Mouse (Mus musculus) right cerebral cortex, postnatal 14 days (tissue): ENCODE data around the gene Cyp2g1.
"Not testable (repeated sequence)": the region's sequence is repeated elsewhere in the genome, so short reads cannot be mapped to it uniquely, and the experiment has no call there.

Experiments used
- DNase-seq: peaks from one replicate; pipeline ENCODE4 v3.0.0; 2022

Gene Cyp2g1

DNA sequence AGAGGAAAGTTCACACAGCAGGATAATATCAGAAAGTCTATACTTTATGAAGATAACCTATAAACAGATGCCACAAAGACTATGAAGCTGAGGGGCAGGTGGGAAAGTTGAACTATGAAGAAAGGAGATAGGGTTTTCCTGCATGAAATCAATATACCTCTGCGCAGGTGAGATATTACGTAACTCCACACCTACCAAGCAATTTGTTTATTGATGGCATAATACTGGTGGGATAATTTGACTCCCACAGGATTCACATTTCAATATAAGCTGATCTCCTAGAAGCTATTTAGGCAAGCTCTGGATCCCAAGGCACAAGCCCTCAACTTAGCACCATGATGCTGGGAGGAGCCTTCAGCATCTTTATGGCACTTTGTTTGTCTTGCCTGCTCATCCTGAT lies at the start of gene Cyp2g1:
Gene Cyp2g1, plus strand, starts transcription at position 301 of the 400 bp plus-strand sequence.
- no peak for DNase-seq

DNA sequence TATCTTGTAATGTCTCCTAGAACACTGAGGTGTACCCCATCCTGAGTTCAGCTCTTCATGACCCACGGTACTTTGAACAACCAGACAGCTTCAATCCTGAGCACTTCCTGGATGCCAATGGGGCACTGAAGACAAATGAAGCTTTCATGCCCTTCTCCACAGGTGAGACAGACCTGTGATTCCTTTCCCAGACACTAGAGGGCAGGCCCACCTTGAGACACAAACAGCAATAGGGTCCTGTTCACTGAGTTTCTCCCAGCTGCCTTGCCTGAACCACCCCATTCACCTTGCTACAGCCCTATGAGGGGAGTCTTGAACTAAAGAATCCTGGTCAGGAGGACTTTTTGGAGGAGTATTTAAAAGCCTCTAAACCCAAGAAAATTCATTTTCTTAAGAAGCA lies 41.6 kb upstream of the Cyp2g1 start:
- no peak for DNase-seq

DNA sequence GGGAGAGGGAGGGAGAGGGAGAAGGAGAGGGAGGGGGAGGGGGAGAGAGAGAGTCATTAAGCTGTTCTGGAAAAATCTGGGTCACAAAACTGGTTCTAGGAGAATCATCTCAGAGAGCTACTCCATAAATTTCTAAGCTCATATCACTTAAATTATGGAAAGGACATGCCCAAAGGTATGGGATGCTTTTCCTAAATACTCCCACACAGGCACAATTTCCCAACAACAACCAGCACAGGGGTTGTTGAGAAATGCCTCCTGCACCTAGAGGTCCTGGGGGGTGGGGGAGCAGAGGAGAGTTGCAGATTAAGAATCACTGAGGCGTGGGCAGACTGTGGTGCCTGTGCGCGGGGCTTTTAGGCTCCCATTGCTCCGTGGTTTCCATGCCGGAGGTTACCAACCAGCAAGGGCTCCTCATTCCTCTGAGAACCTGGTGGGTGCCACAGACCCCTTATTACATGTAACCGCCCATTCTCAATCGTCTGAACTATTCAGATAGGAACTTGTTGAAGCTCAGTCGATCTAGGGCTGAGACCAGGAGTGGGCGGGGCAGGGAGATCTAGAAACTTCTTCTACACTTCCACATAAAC lies 38.7 kb upstream of the Cyp2g1 start:
- DNase-seq = no peak

DNA sequence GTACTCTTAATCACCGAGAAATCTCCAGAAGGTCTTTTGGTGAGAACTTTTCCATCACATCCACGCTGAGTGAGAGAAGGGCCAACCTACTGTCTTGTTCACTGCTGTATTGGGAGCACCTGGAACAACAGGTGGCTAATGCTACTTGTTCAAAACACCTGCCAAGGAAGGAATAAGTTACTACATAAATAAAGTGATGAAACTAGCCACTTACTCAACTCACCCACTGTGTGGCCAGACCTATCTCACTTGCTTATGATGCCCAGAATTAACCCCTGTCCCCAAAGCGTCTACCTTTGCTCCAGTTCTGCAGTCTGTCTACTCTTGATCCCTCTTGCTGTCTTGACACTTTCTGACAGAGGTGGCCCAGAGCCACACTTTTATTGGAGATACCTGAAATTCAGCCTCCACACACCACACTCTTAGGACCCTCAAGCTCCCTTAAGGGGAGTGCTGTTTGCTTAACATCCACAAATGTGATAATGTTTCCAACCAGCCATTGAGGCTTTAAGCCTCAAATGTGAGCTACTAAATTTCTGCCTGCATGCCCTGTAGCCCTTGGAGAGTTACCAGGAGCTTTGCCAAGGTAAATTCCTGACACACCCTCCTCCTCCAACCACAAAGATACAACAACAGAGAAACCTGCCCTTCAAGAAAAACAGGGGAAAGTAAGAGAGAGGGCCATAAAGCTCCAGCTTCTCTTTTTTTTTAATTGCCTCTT lies 35.7 kb upstream of the Cyp2g1 start:
- no peak for DNase-seq

DNA sequence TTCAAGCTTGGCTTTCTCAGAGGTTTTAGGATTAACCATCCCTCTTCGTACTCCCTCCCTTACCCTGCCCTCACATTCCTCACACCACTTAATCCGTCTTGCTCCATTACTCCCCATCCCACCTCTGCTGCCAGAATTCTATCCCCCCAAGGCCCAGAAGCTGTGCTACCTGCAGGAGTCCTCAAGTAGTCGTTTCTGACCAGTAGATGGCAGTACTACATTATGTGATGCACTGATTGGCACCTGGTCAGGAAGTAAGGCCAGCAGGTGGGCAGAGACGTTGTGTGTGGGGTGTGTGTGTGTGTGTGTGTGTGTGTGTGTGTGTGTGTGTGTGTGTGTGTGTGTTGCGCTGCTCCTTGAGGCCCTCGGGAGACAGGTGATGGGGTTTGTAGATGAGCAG lies 32.8 kb upstream of the Cyp2g1 start:
- no peak for DNase-seq

DNA sequence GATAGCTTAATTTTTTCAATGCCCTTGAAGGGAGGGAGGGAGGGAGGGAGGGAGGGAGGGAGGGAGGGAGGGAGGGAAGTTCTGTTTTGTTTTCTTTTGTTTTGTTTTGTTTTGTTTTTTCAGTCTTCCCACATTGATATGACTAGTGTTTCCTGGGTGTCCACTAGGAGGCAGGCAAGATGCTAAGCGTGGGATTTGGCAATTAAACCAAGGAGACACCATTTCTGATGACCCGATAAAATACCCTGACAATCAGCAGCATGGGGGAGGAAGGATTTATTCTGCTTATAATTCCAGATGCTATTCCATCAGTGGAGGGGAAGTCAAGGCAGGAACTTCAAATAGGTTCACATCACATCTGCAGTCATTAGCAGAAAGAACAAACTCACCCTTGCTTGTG lies 30.9 kb upstream of the Cyp2g1 start:
- DNase-seq = no peak

DNA sequence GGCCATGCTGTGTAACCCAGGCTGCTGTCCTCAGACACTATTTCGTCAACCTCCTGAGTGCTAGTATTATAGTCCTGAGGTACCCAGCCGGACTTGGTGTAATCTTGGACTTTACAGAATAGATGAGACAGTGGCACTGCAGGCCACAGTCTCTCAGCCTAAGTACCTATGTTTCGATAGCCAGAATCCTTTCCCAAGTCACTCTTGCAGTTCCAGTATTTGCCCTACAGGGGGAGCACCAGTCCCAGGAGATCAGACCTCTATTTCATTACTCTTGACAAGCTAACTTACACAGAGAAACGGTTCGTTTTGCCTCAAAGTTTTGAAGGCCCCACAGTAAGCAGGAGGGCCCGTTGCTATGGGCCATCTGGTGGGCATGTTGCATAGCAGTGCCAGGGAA lies 30.2 kb upstream of the Cyp2g1 start:
- DNase-seq = peak; percentile 33

DNA sequence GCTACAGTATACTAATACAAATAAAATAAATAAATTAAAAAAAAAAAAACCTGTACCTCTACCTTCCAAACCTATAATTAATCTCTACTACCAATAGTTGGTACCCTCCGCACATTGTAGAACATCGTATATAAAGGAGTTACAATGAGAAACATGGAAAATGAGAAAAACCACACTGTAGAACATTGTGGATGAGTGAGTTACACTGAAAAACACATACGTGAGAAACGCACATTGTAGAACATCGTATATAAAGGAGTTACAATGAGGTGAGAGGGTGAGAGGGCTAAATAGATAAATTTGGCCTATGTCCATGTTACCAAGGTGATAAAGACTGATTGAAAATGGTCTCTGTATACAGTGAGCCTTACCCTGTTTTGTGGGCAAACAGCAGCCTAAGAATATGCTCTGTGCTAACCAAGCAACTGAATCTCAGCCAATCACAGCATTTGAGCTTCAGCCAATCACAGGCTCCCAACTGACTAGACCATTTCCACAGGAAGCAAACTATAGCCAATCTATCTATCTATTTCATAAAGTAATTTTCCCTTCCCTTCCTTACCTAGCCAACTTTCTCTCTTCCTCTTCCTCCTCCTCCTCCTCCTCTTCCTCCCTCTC lies 28.8 kb upstream of the Cyp2g1 start:
- no peak for DNase-seq

DNA sequence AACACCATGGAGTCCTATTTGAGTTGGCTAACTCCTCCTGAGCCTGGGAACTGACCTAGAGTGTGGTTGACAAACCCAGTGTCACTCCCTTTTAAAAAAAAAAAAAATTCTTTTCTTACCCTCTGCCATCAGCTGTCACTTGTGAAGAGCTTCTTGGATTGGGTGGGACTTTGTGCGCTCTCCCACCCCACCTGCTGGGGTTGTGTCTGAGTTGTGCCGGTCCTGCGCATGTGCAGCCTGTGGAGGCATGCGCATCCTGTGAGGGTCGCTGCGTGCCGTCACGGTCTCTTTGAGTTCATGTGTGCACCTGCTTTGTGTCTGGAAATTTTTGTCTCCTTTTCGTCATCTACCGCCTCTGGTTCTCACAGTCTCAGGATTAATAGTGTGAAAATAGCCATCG lies 28.2 kb upstream of the Cyp2g1 start:
- DNase-seq = peak; percentile 42

DNA sequence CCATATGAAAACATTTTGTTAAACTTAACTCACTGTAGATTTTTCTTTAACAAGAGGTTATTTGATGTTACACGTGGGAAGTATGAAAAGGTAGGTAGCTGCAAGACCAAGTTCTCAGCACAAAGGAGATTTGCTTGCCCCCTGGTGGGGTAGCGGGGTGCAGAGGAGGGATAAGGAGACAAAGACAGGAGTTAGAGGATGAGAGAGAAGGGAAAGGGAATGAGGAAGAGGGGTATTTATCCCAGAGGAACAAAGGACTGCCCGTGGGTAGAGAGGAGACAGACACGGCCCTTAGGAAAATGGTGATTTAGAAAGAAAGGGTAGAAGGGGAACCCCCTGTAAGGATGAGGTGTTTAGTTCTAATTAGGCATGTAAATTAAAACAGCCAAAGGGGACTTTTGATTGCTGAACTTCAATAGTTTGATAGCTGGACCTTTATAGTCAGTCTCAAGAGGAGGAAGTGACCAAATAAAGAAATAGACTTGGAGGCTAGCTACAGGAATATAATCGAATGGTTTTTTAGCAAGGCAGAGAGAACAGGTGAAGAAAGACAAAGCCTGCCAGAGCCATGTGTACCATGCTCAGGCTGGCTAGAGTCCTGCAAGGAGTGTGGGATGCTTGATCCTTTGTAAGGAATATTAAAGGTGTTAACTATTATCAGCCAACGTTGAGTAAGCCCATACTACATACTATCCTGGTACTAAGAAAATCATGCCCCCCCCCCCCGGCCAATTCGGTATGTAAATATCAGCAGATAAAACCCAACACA lies 27.5 kb upstream of the Cyp2g1 start:
- no peak for DNase-seq

DNA sequence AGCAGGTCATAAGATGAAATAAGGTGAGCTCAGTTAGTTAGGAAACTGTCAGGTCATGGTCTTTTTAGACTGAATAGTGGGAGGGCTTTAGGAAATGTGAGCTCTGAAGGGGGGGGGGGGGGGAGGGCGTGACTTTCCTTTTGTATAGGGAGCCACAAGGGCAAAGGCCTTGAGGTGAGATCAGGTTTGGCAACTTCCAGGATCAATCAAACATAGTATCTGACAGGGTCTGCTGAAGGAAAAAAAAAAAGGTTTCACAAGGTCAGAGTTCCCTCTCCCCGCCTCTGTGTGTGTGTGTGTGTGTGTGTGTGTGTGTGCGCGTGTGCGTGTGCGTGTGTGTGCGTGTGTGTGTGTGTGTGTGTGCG lies 26.9 kb upstream of the Cyp2g1 start:
- no peak for DNase-seq

DNA sequence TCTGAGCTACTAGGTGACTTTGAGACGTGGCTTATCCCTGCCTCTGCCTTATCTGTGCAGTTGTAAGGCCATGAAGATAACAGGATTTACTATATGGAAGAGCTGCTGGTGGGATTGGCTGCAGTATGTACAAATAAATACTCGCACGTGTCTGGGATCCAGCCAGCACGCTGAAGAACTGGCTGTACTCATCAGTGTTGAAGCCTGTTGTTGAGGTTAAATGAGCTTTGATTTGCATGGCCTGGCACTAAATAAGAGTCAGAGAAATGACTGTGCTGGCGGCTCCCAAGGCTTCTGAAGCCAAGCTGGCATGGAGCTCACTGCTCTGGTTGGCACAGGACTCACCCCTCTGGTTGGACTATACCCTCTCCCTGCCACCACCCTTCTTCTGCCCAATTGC lies 25.5 kb upstream of the Cyp2g1 start:
- DNase-seq = no peak

DNA sequence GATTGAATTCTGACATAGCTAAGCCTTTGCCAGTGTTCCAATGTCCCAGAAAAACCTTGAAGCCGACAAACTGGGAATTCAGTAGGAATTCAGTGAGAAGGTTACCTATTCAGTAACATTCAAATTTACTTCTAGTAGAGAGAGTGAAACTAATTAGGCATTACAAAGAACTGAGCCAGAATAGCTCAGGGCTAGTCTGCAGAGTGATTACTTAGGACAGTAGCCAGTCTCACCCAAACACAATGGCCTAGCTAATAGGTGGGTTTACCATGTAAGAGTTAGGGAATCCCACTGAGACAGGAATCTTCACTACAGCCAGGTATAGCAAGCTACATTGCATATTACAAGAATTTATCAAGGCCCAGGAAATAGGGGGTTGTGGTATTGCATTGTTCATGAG lies 22.7 kb upstream of the Cyp2g1 start:
- DNase-seq = not testable (repeated sequence)

DNA sequence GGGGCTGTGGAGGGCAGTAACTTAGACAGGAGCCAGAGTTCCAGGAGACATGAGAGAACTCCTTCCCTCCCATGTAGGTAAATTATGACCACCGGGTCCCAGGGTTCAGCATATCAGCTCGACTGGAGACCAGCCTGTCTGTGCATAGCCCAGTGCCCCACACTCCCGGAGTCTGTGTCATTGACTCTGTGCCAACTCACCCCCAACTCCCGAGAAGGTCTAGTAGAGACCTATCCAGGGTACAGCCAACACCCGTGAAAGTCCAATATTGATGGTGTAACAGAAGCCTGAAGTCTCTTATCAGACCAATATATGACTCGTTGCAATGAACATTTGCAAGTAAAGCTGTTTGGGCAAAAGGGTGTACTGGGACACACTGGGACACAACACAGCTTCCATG lies 18.7 kb upstream of the Cyp2g1 start:
- no peak for DNase-seq

DNA sequence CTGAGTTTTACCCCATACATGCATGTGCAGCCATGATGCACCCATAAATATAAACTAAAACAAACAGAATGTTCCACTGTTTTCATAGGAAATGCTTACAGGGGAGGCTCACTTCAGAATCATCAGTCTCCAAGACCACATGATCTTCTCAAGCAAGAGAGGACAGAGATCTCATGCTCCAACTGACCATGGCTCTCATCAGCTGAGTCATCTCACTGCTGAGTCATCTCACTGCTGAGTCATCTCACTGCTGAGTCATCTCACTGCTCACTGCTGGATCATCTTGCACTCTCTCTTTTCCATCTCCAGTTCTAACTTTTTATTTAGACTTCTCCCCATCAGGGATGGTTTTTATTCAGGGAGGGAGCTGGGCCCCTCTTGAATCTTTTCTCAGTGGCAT lies 8.6 kb upstream of the Cyp2g1 start:
- no peak for DNase-seq

DNA sequence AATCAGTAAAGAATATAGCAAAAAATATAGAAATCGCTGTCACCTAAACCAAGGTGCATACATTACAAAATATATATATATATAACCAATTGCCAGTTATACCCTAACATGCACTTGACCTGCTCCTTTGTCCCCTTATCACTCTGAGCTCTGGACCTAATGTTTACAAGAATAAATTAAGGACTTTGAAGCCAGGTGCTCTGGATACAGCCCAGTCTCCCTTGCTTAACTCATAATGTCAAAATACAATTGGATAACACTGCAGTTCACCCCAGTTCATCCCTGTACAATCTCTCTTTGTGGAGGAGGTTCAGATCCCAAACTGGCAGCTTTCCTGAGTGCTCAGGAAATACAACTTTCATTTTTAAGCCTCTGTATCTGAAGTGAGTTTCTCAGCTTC lies 7.7 kb upstream of the Cyp2g1 start:
- DNase-seq = no peak

DNA sequence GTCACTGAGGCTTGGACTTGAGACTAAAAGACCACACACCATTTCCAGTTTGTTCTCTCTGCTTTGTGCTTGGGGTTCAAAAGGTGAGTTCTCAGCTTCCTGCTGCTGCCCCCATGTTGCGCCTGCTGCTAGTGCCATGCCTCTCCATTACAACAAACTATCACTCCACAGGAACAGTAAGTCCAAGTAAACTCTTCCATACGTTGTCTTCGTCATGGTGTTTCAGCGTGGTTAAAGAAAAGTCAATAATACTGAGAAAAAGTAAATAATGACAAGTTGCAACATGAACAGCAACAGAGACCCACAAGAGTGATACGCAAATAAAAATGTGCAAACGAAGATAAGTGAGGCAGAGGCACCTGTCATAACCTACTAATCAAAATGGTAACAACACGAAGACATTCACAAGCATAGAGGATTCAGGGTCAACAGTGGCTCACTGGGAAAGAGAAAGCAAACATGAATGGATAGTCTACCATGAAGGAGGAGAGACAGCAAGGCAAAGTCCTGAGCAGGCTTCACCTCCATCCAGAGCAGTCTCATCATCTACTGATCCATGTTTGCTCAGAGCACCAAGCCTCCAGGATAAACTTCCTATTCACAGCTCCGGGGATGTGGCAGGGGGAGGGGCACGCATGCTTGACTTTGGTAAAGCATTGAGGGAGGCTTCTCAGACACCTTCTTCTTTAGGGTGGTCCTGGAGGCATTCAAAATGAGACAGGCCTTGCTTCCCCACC lies 23.0 kb downstream of the Cyp2g1 start:
- not testable (repeated sequence) for DNase-seq

DNA sequence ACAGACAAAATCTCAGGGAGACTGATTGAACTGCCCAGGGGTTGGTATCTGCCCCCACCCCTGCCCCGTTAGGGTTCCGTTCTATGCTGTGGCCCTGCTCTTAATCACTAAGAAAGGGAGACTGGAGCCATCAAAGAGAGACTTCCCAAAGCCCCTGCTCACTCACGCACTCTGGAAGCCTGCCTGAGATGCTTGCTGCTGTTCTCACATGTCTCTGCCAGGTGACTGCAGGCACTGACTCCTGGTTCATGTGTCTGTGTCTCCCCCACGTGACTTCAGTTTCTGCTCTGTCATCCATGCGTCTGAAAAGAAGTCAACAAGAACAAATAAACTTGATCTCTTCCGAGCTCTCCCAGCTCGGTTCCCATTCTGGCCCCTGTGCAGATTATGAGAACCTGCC lies 24.0 kb downstream of the Cyp2g1 start:
- DNase-seq = not testable (repeated sequence)

DNA sequence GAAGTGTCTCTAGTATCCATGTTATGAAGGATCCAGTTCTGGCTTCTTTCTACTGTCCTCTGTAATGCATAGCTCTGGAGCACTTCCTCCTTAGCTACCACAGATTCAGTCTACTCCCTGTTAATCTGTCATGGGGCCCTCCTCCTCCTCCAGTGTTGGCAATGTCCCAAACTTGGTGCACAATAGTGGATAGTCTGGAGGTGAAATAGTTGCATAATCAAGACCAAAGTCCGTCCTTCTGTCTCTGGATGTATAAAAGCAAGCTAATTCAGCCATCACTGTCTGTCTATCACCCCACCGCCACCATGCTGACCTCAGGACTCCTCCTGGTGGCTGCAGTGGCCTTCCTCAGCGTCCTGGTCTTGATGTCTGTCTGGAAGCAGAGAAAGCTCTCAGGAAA lies 26.4 kb downstream of the Cyp2g1 start, which contains the start of gene Cyp2a5:
Gene Cyp2a5, plus strand, starts transcription at position 247 of the 400 bp plus-strand sequence.
- DNase-seq = not testable (repeated sequence)

DNA sequence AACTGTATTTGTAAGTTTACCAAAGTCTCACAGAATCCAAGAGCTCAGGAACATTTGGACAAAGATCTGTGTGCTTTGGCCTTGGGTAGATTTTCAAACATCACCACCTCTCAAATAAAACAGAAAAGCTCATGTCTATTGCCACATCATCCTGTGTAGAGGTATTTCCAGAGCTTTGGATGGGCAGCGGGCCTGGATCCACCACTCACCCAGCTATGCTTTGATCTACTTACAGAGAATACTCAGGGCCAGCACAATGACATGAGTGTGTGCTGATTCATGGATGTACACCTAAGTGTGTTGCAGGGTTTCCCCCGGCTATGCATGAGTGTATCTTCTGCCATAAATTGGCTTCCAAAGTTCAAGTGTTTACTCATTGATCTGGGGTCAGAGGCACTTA lies 34.7 kb downstream of the Cyp2g1 start:
- DNase-seq = not testable (repeated sequence)

DNA sequence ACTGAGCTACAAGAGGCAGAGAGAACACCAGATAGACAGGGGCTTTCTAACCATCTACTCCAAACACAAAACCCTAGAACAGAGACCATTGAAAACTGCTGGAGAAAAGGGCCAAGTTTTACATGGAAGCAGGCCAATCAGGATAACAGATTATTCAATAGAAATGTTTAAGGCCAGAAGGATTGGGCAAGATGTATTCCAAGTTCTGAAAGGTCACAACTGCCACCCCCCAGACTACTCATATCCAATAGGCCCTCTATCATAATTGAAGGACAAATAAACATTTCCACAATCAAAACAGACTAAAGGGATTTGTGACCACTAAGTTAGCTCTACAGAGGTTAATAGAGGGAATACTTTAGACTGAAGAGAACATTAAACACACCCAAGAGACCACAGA lies 41.4 kb downstream of the Cyp2g1 start:
- DNase-seq = not testable (repeated sequence)
